Mouse (Mus musculus): Measurements from ENCODE around the gene Myh7b. TPM values are rescaled to one million over a fixed set of nuclear protein-coding genes. Genes with fewer than 3 reads are reported as not detected.

Gene Myh7b
- polyA plus RNA-seq, 1 experiment, result 0.04 TPM

DNA sequence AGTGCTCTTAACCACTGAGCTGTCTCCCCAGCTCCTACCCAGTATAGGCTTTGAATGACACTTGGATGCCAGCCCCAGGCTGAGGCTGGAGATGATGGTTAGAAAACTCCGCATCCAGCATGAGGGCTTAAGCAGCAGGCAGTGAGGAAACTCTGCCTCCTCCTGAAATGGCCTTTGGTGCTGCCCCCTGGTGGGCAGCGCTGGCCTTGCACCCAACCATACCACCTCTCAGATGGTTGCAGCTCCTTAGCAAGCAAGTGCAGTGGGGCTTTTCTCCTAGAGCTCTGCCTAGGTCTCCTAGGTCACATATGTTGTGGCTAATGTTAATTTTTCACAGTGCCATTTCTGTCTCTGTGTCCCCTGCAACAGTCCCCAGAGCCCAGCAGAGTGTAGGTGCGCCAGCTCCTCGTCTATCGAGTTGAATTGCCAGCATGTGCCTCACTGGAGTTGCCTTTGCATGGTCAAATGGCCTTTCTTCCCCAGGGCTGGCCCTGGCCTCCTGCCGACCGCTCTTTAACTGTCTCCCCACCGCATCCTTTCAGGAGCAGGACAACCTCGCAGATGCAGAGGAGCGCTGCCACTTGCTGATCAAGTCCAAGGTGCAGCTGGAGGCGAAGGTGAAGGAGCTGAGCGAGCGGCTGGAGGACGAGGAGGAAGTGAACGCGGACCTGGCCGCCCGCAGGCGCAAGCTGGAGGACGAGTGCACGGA, 16.2 kb downstream of the Myh7b start:
- Histone ChIP-seq H3K27me3 (ENCODE audit: control insufficient read depth, insufficient read depth, low read length) (0 out of 2 replicates have a peak, but pooled peaks cover 9% of the 10 kb centered on the region), H3K4me1 (ENCODE audit: control insufficient read depth, insufficient read depth, insufficient read length) (no peaks in the 10 kb centered on the region), H3K4me3 (ENCODE audit: extremely low read depth, insufficient read depth, insufficient read length) (no peak overlapping the region), H3K27ac (ENCODE audit: insufficient read depth, low read length) (no peak overlapping the region), H3K36me3 (ENCODE audit: control insufficient read depth, insufficient read depth, low read length) (peaks cover 1% of the 10 kb centered on the region; the same call in 1 of the 2 replicates)
- DNase-seq (ENCODE audit: low read depth in 1 of 2, low spot score in 2 of 2), result peak; percentile 29 to 56
- WGBS, result 41% methylated on average over 21 of the region's 21 CpGs
- TF ChIP-seq CTCF (IDR thresholded peaks at IDR 0.05; ENCODE audit: extremely low read depth, insufficient read depth, insufficient read length, insufficient replicate concordance) (peak; percentile 99), POLR2A (IDR thresholded peaks at IDR 0.05; ENCODE audit: low read depth, low read length) (no peak)

DNA sequence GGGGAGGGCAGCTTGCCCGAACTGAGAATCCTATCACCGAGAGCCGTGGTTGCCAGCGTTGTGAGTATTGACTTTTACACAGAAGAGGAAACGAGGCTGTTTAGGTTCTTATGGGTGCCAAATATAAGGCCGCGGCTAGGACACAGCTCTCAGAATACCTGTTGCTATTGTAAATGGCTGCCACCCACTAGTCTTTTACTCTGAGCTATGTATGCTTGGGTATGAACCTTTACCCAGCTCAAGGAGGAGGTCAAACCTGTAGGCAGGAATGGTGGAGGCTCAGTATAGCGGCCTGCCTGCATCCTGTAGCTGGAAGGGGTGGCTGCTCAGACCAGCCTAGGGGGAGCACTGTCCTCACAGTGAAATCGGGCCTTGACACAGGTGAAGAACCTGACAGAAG, 17.1 kb downstream of the Myh7b start:
- no peak overlapping the region for H3K4me3 ChIP-seq (ENCODE audit: extremely low read depth, insufficient read depth, insufficient read length)
- 89% methylated on average over 9 of the region's 9 CpGs for WGBS
- no peak for DNase-seq (ENCODE audit: low read depth in 1 of 2, low spot score in 2 of 2)
- no peaks in the 10 kb centered on the region for H3K4me1 ChIP-seq (ENCODE audit: control insufficient read depth, insufficient read depth, insufficient read length)
- no peak for TF ChIP-seq CTCF (IDR thresholded peaks at IDR 0.05; ENCODE audit: extremely low read depth, insufficient read depth, insufficient read length, insufficient replicate concordance)
- no peak for TF ChIP-seq POLR2A (IDR thresholded peaks at IDR 0.05; ENCODE audit: low read depth, low read length)
- H3K27ac ChIP-seq (ENCODE audit: insufficient read depth, low read length), result no peak overlapping the region
- H3K27me3 ChIP-seq (ENCODE audit: control insufficient read depth, insufficient read depth, low read length), result 0 out of 2 replicates have a peak, but pooled peaks cover 9% of the 10 kb centered on the region
- peaks cover 6% of the 10 kb centered on the region for H3K36me3 ChIP-seq (ENCODE audit: control insufficient read depth, insufficient read depth, low read length)

DNA sequence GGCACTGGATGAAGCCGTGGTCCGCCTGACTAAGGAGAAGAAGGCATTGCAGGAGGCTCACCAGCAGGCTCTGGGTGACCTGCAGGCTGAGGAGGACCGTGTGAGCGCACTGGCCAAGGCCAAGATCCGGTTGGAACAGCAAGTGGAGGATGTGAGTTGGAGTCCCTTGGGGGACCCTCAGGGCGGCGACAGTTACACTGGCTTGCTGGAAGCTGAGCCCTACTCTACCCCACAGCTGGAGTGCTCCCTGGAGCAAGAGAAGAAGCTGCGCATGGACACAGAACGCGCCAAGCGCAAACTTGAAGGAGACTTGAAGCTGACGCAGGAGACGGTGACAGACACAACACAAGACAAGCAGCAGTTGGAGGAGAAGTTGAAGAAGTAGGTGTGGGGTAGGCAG, 17.5 kb downstream of the Myh7b start:
- WGBS, result 93% methylated on average over 13 of the region's 13 CpGs
- no peak for DNase-seq (ENCODE audit: low read depth in 1 of 2, low spot score in 2 of 2)
- Histone ChIP-seq H3K4me3 (ENCODE audit: extremely low read depth, insufficient read depth, insufficient read length) (no peak overlapping the region), H3K27ac (ENCODE audit: insufficient read depth, low read length) (no peak overlapping the region), H3K4me1 (ENCODE audit: control insufficient read depth, insufficient read depth, insufficient read length) (no peaks in the 10 kb centered on the region), H3K27me3 (ENCODE audit: control insufficient read depth, insufficient read depth, low read length) (0 out of 2 replicates have a peak, but pooled peaks cover 9% of the 10 kb centered on the region), H3K36me3 (ENCODE audit: control insufficient read depth, insufficient read depth, low read length) (peaks cover 10% of the 10 kb centered on the region)
- TF ChIP-seq POLR2A (IDR thresholded peaks at IDR 0.05; ENCODE audit: low read depth, low read length) (no peak), CTCF (IDR thresholded peaks at IDR 0.05; ENCODE audit: extremely low read depth, insufficient read depth, insufficient read length, insufficient replicate concordance) (no peak)

DNA sequence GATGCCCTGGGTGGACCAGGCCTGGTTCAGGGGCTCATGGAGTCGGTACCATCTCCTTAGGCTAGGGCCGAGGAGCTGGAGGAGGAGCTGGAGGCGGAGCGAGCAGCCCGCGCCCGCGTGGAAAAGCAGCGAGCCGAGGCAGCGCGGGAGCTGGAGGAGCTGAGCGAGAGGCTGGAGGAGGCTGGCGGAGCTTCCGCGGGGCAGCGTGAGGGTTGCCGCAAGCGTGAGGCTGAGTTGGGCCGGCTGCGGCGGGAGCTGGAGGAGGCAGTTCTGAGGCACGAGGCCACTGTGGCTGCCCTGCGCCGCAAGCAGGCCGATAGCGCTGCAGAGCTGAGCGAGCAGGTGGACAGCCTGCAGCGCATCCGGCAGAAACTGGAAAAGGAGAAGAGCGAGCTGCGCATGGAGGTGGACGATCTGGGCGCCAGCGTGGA, 18.2 kb downstream of the Myh7b start:
- WGBS, result under 1% methylated on average over 35 of the region's 35 CpGs
- Histone ChIP-seq H3K27me3 (ENCODE audit: control insufficient read depth, insufficient read depth, low read length) (0 out of 2 replicates have a peak, but pooled peaks cover 9% of the 10 kb centered on the region), H3K4me1 (ENCODE audit: control insufficient read depth, insufficient read depth, insufficient read length) (no peaks in the 10 kb centered on the region), H3K4me3 (ENCODE audit: extremely low read depth, insufficient read depth, insufficient read length) (no peak overlapping the region), H3K36me3 (ENCODE audit: control insufficient read depth, insufficient read depth, low read length) (peaks cover 17% of the 10 kb centered on the region), H3K27ac (ENCODE audit: insufficient read depth, low read length) (no peak overlapping the region)
- TF ChIP-seq CTCF (IDR thresholded peaks at IDR 0.05; ENCODE audit: extremely low read depth, insufficient read depth, insufficient read length, insufficient replicate concordance), result no peak
- TF ChIP-seq POLR2A (IDR thresholded peaks at IDR 0.05; ENCODE audit: low read depth, low read length), result no peak
- DNase-seq (ENCODE audit: low read depth in 1 of 2, low spot score in 2 of 2), result no peak

DNA sequence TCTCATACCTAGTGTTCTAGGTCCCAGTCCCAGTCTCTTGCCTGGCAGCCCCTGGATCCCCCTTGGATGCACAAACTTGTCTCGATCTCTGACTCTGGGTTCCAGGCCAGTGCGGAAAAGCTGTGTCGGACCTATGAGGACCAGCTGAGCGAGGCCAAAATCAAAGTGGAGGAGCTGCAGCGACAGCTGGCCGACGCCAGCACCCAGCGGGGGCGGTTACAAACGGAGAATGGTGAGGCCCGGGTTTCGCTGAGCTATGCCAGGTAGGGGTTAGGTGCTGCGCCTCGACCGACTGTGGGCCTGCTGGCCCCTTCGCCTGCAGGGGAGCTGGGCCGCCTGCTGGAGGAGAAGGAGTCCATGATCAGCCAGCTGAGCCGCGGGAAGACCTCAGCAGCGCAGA, 19.1 kb downstream of the Myh7b start:
- Histone ChIP-seq H3K27me3 (ENCODE audit: control insufficient read depth, insufficient read depth, low read length) (0 out of 2 replicates have a peak, but pooled peaks cover 9% of the 10 kb centered on the region), H3K4me1 (ENCODE audit: control insufficient read depth, insufficient read depth, insufficient read length) (no peaks in the 10 kb centered on the region), H3K4me3 (ENCODE audit: extremely low read depth, insufficient read depth, insufficient read length) (no peak overlapping the region), H3K36me3 (ENCODE audit: control insufficient read depth, insufficient read depth, low read length) (peaks cover 24% of the 10 kb centered on the region), H3K27ac (ENCODE audit: insufficient read depth, low read length) (no peak overlapping the region)
- no peak for TF ChIP-seq POLR2A (IDR thresholded peaks at IDR 0.05; ENCODE audit: low read depth, low read length)
- TF ChIP-seq CTCF (IDR thresholded peaks at IDR 0.05; ENCODE audit: extremely low read depth, insufficient read depth, insufficient read length, insufficient replicate concordance), result no peak
- 39% methylated on average over 20 of the region's 20 CpGs for WGBS
- no peak for DNase-seq (ENCODE audit: low read depth in 1 of 2, low spot score in 2 of 2)

DNA sequence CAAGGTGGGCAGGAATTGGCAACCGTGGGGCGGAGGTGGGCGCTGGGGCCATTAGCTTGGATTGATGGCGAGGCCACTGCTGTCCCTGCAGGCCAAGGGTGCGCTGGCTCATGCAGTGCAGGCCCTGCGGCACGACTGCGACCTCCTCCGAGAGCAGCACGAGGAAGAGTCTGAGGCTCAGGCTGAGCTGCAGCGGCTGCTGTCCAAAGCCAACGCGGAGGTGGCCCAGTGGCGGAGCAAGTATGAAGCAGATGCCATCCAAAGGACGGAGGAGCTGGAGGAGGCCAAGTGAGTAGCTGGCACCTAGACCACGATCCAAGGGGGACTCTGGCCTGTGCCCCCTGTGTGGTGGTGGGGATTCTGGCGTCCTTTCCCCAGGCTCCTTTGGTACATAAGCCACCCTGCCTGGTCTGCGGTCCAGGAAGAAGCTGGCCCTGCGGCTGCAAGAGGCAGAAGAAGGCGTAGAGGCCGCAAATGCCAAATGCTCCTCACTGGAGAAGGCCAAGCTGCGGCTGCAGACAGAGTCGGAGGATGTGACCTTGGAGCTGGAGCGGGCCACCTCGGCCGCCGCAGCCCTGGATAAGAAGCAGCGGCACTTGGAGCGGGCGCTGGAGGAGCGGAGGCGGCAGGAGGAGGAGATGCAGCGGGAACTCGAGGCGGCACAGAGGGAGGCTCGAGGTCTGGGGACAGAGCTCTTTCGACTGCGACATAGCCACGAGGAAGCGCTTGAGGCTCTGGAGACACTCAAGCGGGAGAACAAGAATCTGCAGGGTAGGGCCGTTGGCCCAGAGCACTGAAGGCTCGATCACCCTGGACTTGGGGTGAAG, 19.8 kb downstream of the Myh7b start:
- H3K36me3 ChIP-seq (ENCODE audit: control insufficient read depth, insufficient read depth, low read length), result peaks cover 26% of the 10 kb centered on the region

More for the DNA sequence above, 19.8 kb downstream of the Myh7b start:
- H3K4me1 ChIP-seq (ENCODE audit: control insufficient read depth, insufficient read depth, insufficient read length), result no peaks in the 10 kb centered on the region
- 51% methylated on average over 43 of the region's 43 CpGs for WGBS
- H3K4me3 ChIP-seq (ENCODE audit: extremely low read depth, insufficient read depth, insufficient read length), result no peak overlapping the region
- no peak for DNase-seq (ENCODE audit: low read depth in 1 of 2, low spot score in 2 of 2)
- 0 out of 2 replicates have a peak, but pooled peaks cover 9% of the 10 kb centered on the region for H3K27me3 ChIP-seq (ENCODE audit: control insufficient read depth, insufficient read depth, low read length)
- H3K27ac ChIP-seq (ENCODE audit: insufficient read depth, low read length), result no peak overlapping the region
- TF ChIP-seq POLR2A (IDR thresholded peaks at IDR 0.05; ENCODE audit: low read depth, low read length) (no peak), CTCF (IDR thresholded peaks at IDR 0.05; ENCODE audit: extremely low read depth, insufficient read depth, insufficient read length, insufficient replicate concordance) (no peak)

All from spleen, adult 2 months (tissue).